Comparison of ENCODE assay signal across 18 mouse cellular contexts in the genomic region with DNA sequence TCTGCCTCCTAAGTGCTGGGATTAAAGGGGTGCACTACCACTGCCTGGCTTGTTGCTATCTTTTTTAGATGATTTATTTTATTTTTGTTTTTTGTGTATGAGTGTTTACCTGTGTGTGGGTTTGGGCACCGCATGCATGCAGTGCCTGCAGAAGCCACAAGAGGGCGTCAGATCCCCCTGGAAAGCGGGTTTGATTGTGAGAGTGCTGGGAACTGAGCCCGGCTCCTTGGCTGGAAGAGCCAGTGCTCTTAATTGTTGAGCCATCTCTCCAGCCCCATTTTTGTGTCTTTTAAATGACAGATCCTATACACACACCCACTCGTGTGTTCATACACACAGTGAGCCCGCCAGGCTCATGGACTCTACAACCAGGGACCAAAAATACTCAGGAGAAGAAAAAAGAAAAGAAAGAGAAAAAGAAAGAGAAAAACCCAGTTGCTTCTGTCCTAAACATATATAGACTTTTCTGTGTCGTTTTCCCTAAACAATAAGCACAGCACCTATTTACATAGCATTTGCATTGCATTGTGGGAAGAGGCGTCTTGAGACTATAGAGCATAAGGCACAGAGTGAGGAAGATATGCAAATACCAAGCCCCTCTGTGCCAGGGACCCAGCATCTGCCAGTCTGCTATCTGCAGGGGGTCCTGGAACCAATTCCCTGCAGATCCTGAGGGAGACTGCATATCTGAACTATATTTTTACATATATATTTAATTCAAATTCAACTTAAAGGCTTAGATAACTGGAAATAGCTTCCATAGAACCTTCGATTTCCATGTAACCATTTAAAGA.
A peak's percentile ranks its signal among the peaks of the same experiment; 100 is the strongest.
DNase-seq lines count a peak whose midpoint lies in the region; ATAC-seq and TF ChIP-seq lines count a peak whose summit lies in the region.
"Had no signal": no experiment of that assay in that cellular context is flagged by ENCODE, and none has a peak within 500 bp of the region (broad histone marks: within the 10 kb centered on the region; RNA-seq: fewer than 3 reads in every experiment).

No protein-coding gene starts in this region.

- H3K36me3 ChIP-seq in heart, adult 2 months (ENCODE audit: control insufficient read depth, insufficient read depth, low read length) = no peaks in the 10 kb centered on the region
- no peaks in the 10 kb centered on the region; the same call in 1 of the 2 replicates for H3K36me3 ChIP-seq in midbrain, postnatal 0 days (ENCODE audit: insufficient read depth, low read length)
- no peaks in the 10 kb centered on the region for H3K36me3 ChIP-seq in midbrain, embryonic 13.5 days
- no peaks in the 10 kb centered on the region for H3K36me3 ChIP-seq in intestine, postnatal 0 days (ENCODE audit: control insufficient read depth, insufficient read depth)
- H3K36me3 ChIP-seq: G1E; liver, embryonic 15.5 days; midbrain, embryonic 15.5 days; neural tube, embryonic 15.5 days had no signal

- TF ChIP-seq EP300 in heart, adult 2 months (IDR thresholded peaks at IDR 0.05; ENCODE audit: insufficient read depth, low read depth, low read length) = no peak

- no peak for DNase-seq in heart, adult 2 months
- no peak for DNase-seq in heart, adult 8-10 months (ENCODE audit: low spot score)
- DNase-seq in midbrain, postnatal 0 days (ENCODE audit: low spot score) = no peak
- DNase-seq in ZHBTc4 (ENCODE audit: low read depth, low spot score) = peak; percentile 74
- DNase-seq in cerebellum, adult 8-10 months = no peak
- DNase-seq: adrenal gland, postnatal 36 days; cerebellum, adult 2 months; heart, postnatal 4 days; kidney, postnatal 4 days; lung, postnatal 14 days; thymus, postnatal 25 days had no signal

- no peak overlapping the region for H3K9ac ChIP-seq in heart, adult 2 months (ENCODE audit: low read depth, low read length)
- no peak overlapping the region for H3K9ac ChIP-seq in midbrain, postnatal 0 days (replicated peaks; ENCODE audit: low read length, poor library complexity, severe bottlenecking)
- H3K9ac ChIP-seq in midbrain, embryonic 13.5 days (replicated peaks) = no peak overlapping the region
- H3K9ac ChIP-seq in intestine, postnatal 0 days (ENCODE audit: low read depth, low read length) = no peak overlapping the region
- H3K9ac ChIP-seq: liver, embryonic 15.5 days; midbrain, embryonic 15.5 days; neural tube, embryonic 15.5 days had no signal

- H3K9me3 ChIP-seq in midbrain, postnatal 0 days (ENCODE audit: low read length) = no peaks in the 10 kb centered on the region
- no peaks in the 10 kb centered on the region for H3K9me3 ChIP-seq in midbrain, embryonic 13.5 days
- H3K9me3 ChIP-seq in intestine, postnatal 0 days (ENCODE audit: control insufficient read depth) = no peaks in the 10 kb centered on the region
- H3K9me3 ChIP-seq: liver, embryonic 15.5 days; megakaryocyte, embryonic 14.5 days; midbrain, embryonic 15.5 days; neural tube, embryonic 15.5 days had no signal

- no peaks in the 10 kb centered on the region for H3K79me2 ChIP-seq in heart, adult 2 months (replicated peaks; ENCODE audit: control insufficient read depth, insufficient read depth, low read length)

- peak; percentile 21 for TF ChIP-seq CTCF in heart, adult 2 months (IDR thresholded peaks at IDR 0.05)
- TF ChIP-seq CTCF in midbrain, postnatal 0 days (IDR thresholded peaks at IDR 0.05) = peak; percentile 41
- no peak for TF ChIP-seq CTCF in intestine, postnatal 0 days (IDR thresholded peaks at IDR 0.05; ENCODE audit: low read depth)

- no peak for TF ChIP-seq POLR2A in heart, adult 2 months (IDR thresholded peaks at IDR 0.05; ENCODE audit: insufficient read depth, low read depth, low read length)

- no peaks in the 10 kb centered on the region for H3K27me3 ChIP-seq in heart, adult 2 months (ENCODE audit: control insufficient read depth, insufficient read depth, low read length)
- H3K27me3 ChIP-seq in midbrain, postnatal 0 days (ENCODE audit: insufficient read depth, low read length) = no peaks in the 10 kb centered on the region
- no peaks in the 10 kb centered on the region for H3K27me3 ChIP-seq in midbrain, embryonic 13.5 days
- H3K27me3 ChIP-seq in intestine, postnatal 0 days (replicated peaks; ENCODE audit: control insufficient read depth, insufficient read depth, low read length) = no peaks in the 10 kb centered on the region
- H3K27me3 ChIP-seq: liver, embryonic 15.5 days; megakaryocyte, embryonic 14.5 days; midbrain, embryonic 15.5 days; neural tube, embryonic 15.5 days had no signal

- no peak overlapping the region for H3K4me2 ChIP-seq in midbrain, postnatal 0 days (ENCODE audit: low read depth, low read length, poor library complexity, severe bottlenecking)
- no peak overlapping the region for H3K4me2 ChIP-seq in midbrain, embryonic 13.5 days (replicated peaks)
- H3K4me2 ChIP-seq in intestine, postnatal 0 days (replicated peaks; ENCODE audit: low read depth) = no peak overlapping the region
- H3K4me2 ChIP-seq: liver, embryonic 15.5 days; midbrain, embryonic 15.5 days; neural tube, embryonic 15.5 days had no signal

- H3K27ac ChIP-seq in heart, adult 2 months = no peak overlapping the region
- H3K27ac ChIP-seq in midbrain, postnatal 0 days (ENCODE audit: low read depth, low read length) = no peak overlapping the region
- H3K27ac ChIP-seq in midbrain, embryonic 13.5 days = no peak overlapping the region
- H3K27ac ChIP-seq in intestine, postnatal 0 days (ENCODE audit: low read depth, low read length) = no peak overlapping the region
- H3K27ac ChIP-seq: liver, embryonic 15.5 days; midbrain, embryonic 15.5 days; neural tube, embryonic 15.5 days had no signal

- WGBS in heart, adult 2 months = 86% methylated on average over 9 of the region's 9 CpGs
- WGBS in midbrain, postnatal 0 days = 87% methylated on average over 9 of the region's 9 CpGs
- WGBS in midbrain, embryonic 13.5 days = 84% methylated on average over 9 of the region's 9 CpGs
- 93% methylated on average over 9 of the region's 9 CpGs for WGBS in intestine, postnatal 0 days

- H3K4me1 ChIP-seq in heart, adult 2 months (ENCODE audit: control insufficient read depth, insufficient read depth, low read length) = no peaks in the 10 kb centered on the region; the same call in 1 of the 2 replicates
- no peaks in the 10 kb centered on the region; the same call in 1 of the 2 replicates for H3K4me1 ChIP-seq in midbrain, postnatal 0 days (ENCODE audit: insufficient read depth, low read length)
- peaks cover 11% of the 10 kb centered on the region; the same call in 1 of the 2 replicates for H3K4me1 ChIP-seq in midbrain, embryonic 13.5 days (replicated peaks)
- no peaks in the 10 kb centered on the region for H3K4me1 ChIP-seq in intestine, postnatal 0 days (replicated peaks; ENCODE audit: control insufficient read depth, insufficient read depth, low read length)
- H3K4me1 ChIP-seq: liver, embryonic 15.5 days; megakaryocyte, embryonic 14.5 days had no signal

- H3K4me3 ChIP-seq in heart, adult 2 months = no peak overlapping the region
- no peak overlapping the region for H3K4me3 ChIP-seq in midbrain, postnatal 0 days (ENCODE audit: low read depth, low read length)
- no peak overlapping the region for H3K4me3 ChIP-seq in midbrain, embryonic 13.5 days (replicated peaks)
- no peak overlapping the region for H3K4me3 ChIP-seq in intestine, postnatal 0 days (ENCODE audit: low read depth, low read length)
- H3K4me3 ChIP-seq: liver, embryonic 15.5 days; megakaryocyte, embryonic 14.5 days; midbrain, embryonic 15.5 days; neural tube, embryonic 15.5 days had no signal

- intact Hi-C loops in heart, adult 2 months (cut with DNase I) = no loop called here

- ATAC-seq in midbrain, postnatal 0 days (ENCODE audit: low FRiP score) = no peak
- no peak for ATAC-seq in midbrain, embryonic 13.5 days
- ATAC-seq in intestine, postnatal 0 days = no peak
- ATAC-seq: midbrain, embryonic 15.5 days had no signal
